Mouse (Mus musculus) limb, embryonic 10.5 days (tissue): ENCODE data around the gene Grik3. TPM values are rescaled to one million over a fixed set of nuclear protein-coding genes. Genes with fewer than 3 reads are reported as not detected.

Experiments
- DNase-seq: peaks from one replicate; pipeline ENCODE4 v3.0.0-alpha.2; 2017; ENCODE audit warnings: low spot score
- H3K27ac ChIP-seq: fragments of 300-500 bp; sonication (generic); 2 replicates; pipeline ENCODE4 v1.5.1; 2016; ENCODE audit warnings: mild to moderate bottlenecking
- H3K27me3 ChIP-seq: fragments of 300-500 bp; sonication (generic); 2 replicates; pipeline ENCODE4 v1.6.1; 2016; ENCODE audit warnings: low read depth, mild to moderate bottlenecking; ENCODE audit not compliant: poor library complexity, severe bottlenecking
- H3K36me3 ChIP-seq: fragments of 300-500 bp; sonication (generic); 2 replicates; pipeline ENCODE4 v1.6.1; 2016; ENCODE audit warnings: mild to moderate bottlenecking, moderate library complexity
- H3K4me1 ChIP-seq: fragments of 300-500 bp; sonication (generic); 2 replicates; pipeline ENCODE4 v1.6.1; 2016
- H3K4me3 ChIP-seq: fragments of 300-500 bp; sonication (generic); 2 replicates; pipeline ENCODE4 v1.5.1; 2016; ENCODE audit warnings: mild to moderate bottlenecking, moderate library complexity
- H3K9me3 ChIP-seq: fragments of 300-500 bp; sonication (generic); replicated peaks from 2 replicates; pipeline ENCODE4 v1.6.1; 2016; ENCODE audit warnings: mild to moderate bottlenecking
- WGBS: fragments of 180-500 bp; shearing (Covaris S2); methylation state at CpG from one replicate; pipeline ENCODE4 v1.1.7; 2016; 5-methylcytosine and 5-hydroxymethylcytosine counted together
- polyA plus RNA-seq: library from polyadenylated mRNA; unstranded; fragments of >200 nt; fragmentation: Nextera tagmentation; extraction: Ambion mirVana; gene quantifications from 2 replicates; pipeline ENCODE4 v1.2.1, GENCODE M21; 2016

Gene Grik3
- polyA plus RNA-seq, 1 experiment from 2014 or later: not detected

DNA sequence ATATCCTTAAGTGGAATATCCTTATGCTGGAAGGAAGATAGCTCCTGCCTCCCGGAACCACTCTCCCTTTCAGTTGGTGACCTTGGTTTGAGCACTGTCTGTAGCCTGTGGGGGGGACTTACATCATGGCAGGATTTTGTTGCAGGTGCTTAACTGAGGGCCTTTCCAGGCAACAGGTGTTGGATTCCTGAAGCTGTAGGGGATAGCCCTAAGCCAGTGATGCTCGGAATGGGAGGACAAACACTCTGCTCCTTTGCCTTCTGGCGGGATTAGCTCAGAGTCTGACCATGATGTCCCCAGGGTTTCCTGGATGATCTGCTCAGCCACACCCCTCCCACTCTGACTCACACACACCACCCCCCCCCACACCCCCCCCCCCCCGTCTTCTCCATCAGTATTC is 45.5 kb downstream of the Grik3 start:
- H3K27me3 ChIP-seq: peaks cover 98% of the 10 kb centered on the region
- WGBS: 38% methylated on average over 4 of the region's 4 CpGs

DNA sequence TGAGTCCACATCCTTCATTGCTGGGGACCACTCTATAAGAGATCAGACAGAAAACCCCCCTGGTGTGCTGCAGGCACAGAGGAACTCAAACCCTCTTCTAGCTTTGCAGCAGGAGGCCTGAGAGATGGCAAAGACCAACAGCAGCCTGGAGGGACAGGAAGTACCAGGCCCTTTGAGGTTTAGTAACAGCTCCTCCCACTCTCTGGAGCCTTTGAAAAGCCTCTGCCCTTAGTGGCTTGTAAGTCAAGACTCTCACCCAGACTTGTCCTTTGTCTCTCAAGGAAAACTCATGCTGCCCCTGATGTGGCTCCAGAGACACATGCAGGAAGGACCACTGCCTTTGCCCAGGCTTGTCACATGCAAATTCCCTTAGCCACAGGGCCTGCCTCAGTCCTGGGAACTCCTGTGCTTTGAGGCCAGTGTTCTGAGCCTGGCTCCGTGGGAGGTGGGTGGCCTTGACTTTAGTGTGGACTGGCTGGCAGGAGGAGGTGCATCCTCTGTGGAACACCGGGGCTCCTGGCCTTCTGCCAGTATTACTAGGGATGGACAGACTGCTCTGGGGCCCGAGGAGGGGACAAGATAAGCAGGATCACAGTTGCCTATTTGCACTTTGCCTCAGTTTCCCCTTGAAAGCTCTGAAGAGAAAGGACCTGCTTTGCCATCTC is 47.9 kb downstream of the Grik3 start:
- 13% methylated on average over 3 of the region's 3 CpGs for WGBS
- Histone ChIP-seq H3K4me3 (no peak overlapping the region), H3K27me3 (peaks cover 88% of the 10 kb centered on the region), H3K27ac (no peak overlapping the region), H3K9me3 (no peaks in the 10 kb centered on the region), H3K36me3 (no peaks in the 10 kb centered on the region), H3K4me1 (peaks cover 41% of the 10 kb centered on the region)
- DNase-seq: no peak

More for the DNA sequence above, 45.5 kb downstream of the Grik3 start:
- Histone ChIP-seq H3K4me3 (no peak overlapping the region), H3K27ac (no peak overlapping the region), H3K36me3 (no peaks in the 10 kb centered on the region), H3K9me3 (no peaks in the 10 kb centered on the region), H3K4me1 (peaks cover 43% of the 10 kb centered on the region)
- no peak for DNase-seq

DNA sequence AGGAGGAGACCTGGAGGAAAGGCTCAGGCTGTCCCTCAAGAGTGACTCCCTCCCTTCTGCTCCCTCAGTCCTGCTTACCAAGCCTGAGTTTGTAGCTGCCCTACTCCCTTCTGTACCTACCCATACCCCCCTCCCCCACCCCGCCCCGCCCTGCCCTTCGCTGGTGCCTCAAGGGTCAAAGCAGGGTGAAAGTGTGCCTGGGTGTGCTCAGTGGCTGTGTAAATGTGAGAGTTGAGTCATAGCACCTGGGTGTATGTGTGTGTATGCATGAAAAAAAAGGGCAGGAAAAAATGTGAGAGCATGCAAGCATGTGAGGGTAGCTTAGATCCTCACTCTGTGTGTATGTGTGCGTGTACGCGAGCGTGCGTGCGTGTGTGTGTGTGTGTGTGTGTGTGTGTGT is 49.1 kb downstream of the Grik3 start:
- no peaks in the 10 kb centered on the region for H3K9me3 ChIP-seq
- no peak overlapping the region for H3K4me3 ChIP-seq
- WGBS: 79% methylated on average over 9 of the region's 9 CpGs
- peaks cover 30% of the 10 kb centered on the region for H3K4me1 ChIP-seq
- peaks cover 87% of the 10 kb centered on the region for H3K27me3 ChIP-seq
- no peaks in the 10 kb centered on the region for H3K36me3 ChIP-seq
- no peak overlapping the region for H3K27ac ChIP-seq
- DNase-seq: no peak

DNA sequence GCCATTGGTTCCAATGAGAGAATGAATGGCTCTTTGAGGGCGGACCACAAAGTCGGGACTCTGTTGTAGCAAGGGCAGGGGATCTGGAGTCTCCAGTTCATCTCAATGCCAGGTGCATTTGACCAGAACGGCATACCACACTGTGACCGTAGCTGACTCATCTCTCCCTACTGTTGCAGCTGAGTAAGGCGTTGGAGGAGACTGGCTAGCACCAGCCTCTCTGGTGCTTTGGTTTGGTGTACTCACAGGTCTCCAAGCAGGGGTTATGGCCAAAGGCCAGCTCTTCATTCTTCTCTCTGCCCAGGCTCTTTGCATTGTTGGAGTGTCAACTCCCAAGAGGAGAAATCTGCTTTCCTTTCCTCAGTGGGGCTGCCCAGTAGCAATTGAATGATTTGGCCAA is 52.7 kb downstream of the Grik3 start:
- Histone ChIP-seq H3K4me1 (peaks cover 16% of the 10 kb centered on the region), H3K27me3 (peaks cover 85% of the 10 kb centered on the region), H3K9me3 (no peaks in the 10 kb centered on the region), H3K36me3 (no peaks in the 10 kb centered on the region), H3K27ac (no peak overlapping the region), H3K4me3 (no peak overlapping the region)
- WGBS: 90% methylated on average over 5 of the region's 5 CpGs
- DNase-seq: no peak

DNA sequence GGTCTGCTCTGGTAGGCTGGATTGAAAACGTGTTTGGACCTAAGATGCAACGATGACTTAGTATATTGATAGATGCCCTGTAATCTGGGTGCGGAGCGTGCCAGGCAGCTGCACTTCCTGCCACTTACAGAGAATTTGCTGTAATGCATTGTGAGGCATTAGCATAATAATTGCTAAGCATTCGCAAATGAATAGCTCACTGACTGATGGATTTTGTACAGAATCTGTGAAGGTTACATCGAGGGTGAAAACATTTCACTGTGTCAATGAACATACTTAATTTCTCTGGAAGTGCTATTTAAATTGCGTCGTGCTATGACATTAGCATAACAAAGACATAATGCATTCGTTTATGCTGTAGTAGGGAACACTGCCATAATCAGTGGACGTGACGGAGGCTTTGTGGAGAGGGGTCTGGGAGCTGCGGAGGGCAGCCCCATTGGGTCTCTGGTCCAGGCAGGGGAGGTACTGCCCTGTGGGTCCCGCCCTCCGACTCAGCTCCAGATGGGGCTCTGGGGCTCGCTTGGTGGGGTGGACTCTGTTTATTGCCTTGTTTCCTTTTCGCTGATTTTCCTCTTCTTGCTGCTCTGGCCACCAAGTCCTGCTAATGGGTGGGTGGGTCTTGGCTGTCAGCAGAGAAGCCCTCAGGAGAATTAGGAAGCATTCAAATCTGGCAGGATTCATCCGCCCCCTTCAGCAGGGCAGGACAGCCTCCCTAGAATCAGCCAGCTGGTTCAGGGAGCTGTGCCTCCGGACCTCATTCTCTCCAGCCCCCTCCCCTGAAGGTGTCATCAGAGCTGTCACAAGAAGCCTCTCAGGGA is 54.7 kb downstream of the Grik3 start:
- Histone ChIP-seq H3K36me3 (no peaks in the 10 kb centered on the region), H3K4me1 (peaks cover 6% of the 10 kb centered on the region), H3K27ac (no peak overlapping the region), H3K4me3 (no peak overlapping the region), H3K9me3 (no peaks in the 10 kb centered on the region), H3K27me3 (peaks cover 84% of the 10 kb centered on the region)
- DNase-seq: no peak
- WGBS: 35% methylated on average over 18 of the region's 18 CpGs

DNA sequence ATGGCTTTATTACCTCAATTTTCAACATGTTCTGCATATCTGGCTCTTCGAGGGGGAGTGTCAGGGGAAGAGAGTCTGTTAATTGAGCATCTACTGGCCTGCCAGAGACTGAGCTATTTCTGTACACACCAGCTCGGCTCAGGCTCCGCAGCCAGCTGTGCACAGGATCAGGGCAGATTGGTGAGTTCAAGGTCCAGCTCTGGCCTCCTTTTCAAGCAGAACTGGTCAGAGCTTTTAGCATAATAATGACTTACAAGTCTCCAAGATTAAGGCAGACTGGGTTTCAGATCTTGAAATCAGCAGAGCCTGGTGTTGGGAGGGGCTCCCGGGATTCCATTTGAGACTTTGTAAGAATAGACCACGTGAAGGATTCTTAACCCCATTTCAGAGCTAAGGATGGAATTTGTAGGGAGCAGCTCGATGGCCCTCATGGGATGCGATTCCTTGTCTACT is 55.3 kb downstream of the Grik3 start:
- no peak overlapping the region for H3K4me3 ChIP-seq
- H3K27ac ChIP-seq: no peak overlapping the region
- peaks cover 83% of the 10 kb centered on the region for H3K27me3 ChIP-seq
- peaks cover 6% of the 10 kb centered on the region for H3K4me1 ChIP-seq
- DNase-seq: no peak
- H3K9me3 ChIP-seq: no peaks in the 10 kb centered on the region
- 55% methylated on average over 7 of the region's 7 CpGs for WGBS
- no peaks in the 10 kb centered on the region for H3K36me3 ChIP-seq

DNA sequence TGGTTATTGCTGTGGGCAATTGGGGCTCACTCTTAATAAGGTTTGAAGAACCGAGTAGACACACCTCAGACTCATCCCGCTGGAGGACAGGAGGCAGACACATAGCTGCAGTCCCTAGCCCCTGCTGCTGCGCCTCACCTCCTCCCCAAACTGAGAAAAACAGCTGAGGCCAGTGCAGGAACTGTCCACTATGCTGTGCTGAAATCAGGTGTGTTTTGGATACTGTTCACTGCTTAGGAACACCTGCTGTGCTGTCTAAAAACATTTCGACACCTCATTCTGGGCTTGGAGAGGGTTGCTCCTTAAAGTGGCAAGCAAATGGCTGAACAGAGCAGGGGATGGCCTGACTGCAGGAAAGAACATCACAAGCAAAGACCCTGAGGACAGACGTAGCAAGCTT is 57.7 kb downstream of the Grik3 start:
- Histone ChIP-seq H3K4me1 (peaks cover 6% of the 10 kb centered on the region), H3K36me3 (no peaks in the 10 kb centered on the region), H3K9me3 (no peaks in the 10 kb centered on the region), H3K4me3 (no peak overlapping the region), H3K27me3 (peaks cover 78% of the 10 kb centered on the region), H3K27ac (no peak overlapping the region)
- WGBS: 53% methylated on average over 5 of the region's 5 CpGs
- DNase-seq: no peak

DNA sequence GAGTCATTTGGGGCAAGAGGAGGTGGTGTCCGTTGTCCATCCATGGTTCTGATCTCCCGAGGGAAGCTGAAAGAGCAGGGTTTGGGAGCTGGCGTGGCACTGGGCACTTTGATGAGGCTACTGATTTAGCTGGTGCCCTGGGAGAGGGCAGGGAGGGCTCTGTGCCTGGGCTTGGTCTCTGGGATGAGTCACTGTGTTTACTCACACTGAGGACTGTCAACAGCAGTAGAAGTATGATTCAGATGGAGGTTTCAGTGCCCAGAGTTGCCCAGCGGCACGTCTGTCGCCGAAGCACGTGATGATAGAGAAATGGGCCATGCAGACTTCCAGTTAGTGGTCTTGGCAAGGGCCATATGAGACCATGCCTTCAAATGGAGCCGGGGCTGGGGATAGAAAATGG is 63.3 kb downstream of the Grik3 start:
- Histone ChIP-seq H3K27ac (no peak overlapping the region), H3K36me3 (no peaks in the 10 kb centered on the region), H3K4me1 (peaks cover 10% of the 10 kb centered on the region), H3K9me3 (no peaks in the 10 kb centered on the region), H3K4me3 (no peak overlapping the region), H3K27me3 (peaks cover 76% of the 10 kb centered on the region)
- 94% methylated on average over 9 of the region's 9 CpGs for WGBS
- no peak for DNase-seq

DNA sequence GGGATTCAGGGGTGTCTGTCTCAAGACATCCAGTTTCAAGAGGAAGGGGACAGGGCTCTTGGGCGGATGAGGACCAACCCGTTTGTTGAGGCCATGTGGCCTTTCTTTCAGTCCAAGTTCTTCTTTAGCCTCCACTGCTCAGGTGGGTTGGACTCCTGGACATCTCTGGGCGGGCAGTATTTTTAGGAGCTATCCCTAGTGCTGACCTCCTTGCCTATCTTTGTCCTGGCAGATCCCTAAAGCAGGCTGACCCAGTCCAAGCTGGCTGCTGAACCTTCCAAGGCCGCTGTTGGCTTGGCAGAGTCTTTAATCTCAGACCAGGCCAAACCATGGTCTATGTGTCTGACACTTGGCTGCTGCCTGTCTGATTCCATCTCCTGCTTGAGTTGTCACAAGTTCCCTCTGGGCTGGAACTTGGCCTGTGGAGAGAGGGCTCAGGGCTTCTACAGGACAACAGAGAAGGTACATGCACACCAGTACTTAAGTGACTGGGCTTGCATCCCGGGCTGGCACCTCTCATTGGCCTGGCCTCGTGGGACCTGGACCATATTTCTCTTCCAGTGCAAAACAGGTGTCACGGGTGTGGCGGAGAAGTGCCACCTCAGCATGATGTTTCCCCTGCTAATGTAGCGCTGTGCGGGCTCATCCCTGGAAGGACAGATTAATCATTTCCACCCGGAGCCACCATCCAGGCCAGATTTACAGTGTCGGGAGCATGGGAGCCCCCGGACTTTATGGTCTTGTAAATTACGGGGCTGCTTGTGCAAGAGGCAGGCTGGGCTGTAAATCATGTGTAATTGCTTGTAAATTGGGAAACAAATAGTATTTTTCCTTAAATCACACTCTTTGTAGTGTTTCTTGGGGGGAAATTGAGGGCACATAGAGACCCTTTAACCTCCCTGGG is 66.2 kb downstream of the Grik3 start:
- no peak overlapping the region for H3K4me3 ChIP-seq
- peaks cover 10% of the 10 kb centered on the region for H3K4me1 ChIP-seq
- no peak for DNase-seq
- no peak overlapping the region for H3K27ac ChIP-seq
- no peaks in the 10 kb centered on the region for H3K36me3 ChIP-seq
- no peaks in the 10 kb centered on the region for H3K9me3 ChIP-seq
- WGBS: 44% methylated on average over 14 of the region's 14 CpGs
- H3K27me3 ChIP-seq: peaks cover 80% of the 10 kb centered on the region

DNA sequence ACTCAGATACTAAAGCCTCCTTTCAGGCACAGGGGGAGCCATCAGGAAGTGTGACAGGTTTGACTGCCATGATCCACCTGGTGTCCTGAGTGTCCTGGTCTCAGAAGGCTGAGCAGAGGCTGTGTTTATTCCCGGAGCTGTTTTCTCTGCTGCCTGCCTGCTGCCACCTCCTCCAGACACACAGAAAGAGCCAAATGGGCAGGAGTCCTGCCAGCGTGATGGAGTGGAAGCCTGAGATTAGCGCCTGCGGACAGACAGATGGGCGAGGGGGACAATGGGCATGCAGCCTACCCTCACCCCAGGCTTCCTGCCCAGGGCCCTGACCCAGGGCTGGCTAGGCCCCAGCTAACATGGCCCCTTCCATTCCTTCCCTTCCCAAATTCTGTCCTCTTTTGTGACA is 69.1 kb downstream of the Grik3 start:
- H3K4me1 ChIP-seq: peaks cover 29% of the 10 kb centered on the region
- no peaks in the 10 kb centered on the region for H3K9me3 ChIP-seq
- H3K4me3 ChIP-seq: no peak overlapping the region
- no peaks in the 10 kb centered on the region for H3K36me3 ChIP-seq
- WGBS: 45% methylated on average over 5 of the region's 5 CpGs
- H3K27ac ChIP-seq: no peak overlapping the region
- peaks cover 94% of the 10 kb centered on the region for H3K27me3 ChIP-seq
- DNase-seq: no peak

DNA sequence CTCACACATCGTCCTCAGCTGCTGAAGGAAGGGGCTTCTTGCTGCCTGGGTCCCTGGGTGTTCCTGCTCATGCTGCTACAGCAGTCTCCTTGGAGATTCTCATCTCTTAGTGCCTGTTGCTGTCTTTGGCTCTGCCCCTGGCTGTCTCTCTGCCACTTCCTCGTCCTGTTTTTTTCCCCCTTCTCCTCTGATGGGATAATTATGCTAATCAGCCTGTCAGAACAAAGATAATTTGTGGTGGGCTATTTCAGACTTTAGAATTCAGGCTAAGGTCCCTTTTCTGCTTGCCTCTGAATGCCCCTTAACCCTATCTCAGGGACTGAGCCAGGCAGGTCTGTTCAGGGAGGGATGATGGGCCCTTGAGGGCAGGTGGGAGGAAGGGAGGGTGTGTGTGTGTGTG is 70.3 kb downstream of the Grik3 start:
- no peaks in the 10 kb centered on the region for H3K36me3 ChIP-seq
- peaks cover 41% of the 10 kb centered on the region for H3K4me1 ChIP-seq
- no peak for DNase-seq
- H3K27ac ChIP-seq: no peak overlapping the region
- H3K27me3 ChIP-seq: peaks cover 94% of the 10 kb centered on the region
- 30% methylated on average over 2 of the region's 2 CpGs for WGBS
- H3K9me3 ChIP-seq: no peaks in the 10 kb centered on the region
- no peak overlapping the region for H3K4me3 ChIP-seq

DNA sequence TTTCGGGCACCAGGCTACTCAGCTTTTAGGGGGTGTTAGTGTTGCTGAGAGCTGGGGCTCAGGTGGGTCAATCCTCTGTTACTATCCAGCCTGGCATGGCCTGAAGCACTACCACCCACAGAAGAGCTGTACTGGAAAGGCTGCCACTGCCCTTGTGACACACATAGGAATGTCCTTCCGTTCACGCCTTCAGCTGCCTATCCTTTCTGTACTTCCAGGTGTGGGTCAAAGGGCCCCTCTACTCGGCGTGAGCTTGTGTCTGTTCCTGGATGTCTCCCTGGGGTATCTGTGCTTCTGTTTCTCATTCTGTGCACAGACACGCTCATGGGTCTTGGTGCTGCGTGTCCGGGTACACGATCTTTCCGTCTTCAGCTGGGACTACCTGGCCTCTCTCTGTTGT is 73.1 kb downstream of the Grik3 start:
- no peaks in the 10 kb centered on the region for H3K36me3 ChIP-seq
- DNase-seq: no peak
- H3K9me3 ChIP-seq: no peaks in the 10 kb centered on the region
- peaks cover 97% of the 10 kb centered on the region for H3K27me3 ChIP-seq
- H3K4me1 ChIP-seq: peaks cover 35% of the 10 kb centered on the region
- 80% methylated on average over 10 of the region's 10 CpGs for WGBS
- peak overlapping the region; percentile 56; the same call in 1 of the 2 replicates for H3K27ac ChIP-seq
- H3K4me3 ChIP-seq: no peak overlapping the region
